20 mouse cellular contexts compared by ENCODE assay signal in genomic region chr11:50771006-50771405, GRCm38 (mm10).
"Had no signal": no experiment of that assay in that cellular context is flagged by ENCODE, and none has a peak within 500 bp of the region (broad histone marks: within the 10 kb centered on the region; RNA-seq: fewer than 3 reads in every experiment).

No protein-coding gene starts in this region.

- H3K9ac ChIP-seq: lung, embryonic 14.5 days; midbrain, embryonic 12.5 days; neural tube, embryonic 13.5 days; neural tube, embryonic 15.5 days; stomach, embryonic 15.5 days had no signal

- DNase-seq: lung, adult 18-20 months; lung, embryonic 14.5 days; lung, postnatal 10 days; lung, postnatal 4 days; midbrain, embryonic 14.5 days; retina, postnatal 1 day; right cerebral cortex, adult 18-20 months; right cerebral cortex, postnatal 25 days; right cerebral cortex, postnatal 4 days; thymus, adult 2 months; thymus, postnatal 25 days; thymus, postnatal 4 days had no signal

- H3K4me3 ChIP-seq: midbrain, embryonic 10.5 days; midbrain, embryonic 12.5 days; myocyte; neural tube, embryonic 13.5 days; neural tube, embryonic 15.5 days; stomach, embryonic 15.5 days had no signal

- H3K4me2 ChIP-seq: lung, embryonic 14.5 days; midbrain, embryonic 12.5 days; neural tube, embryonic 13.5 days; neural tube, embryonic 15.5 days; stomach, embryonic 15.5 days had no signal

- H3K27me3 ChIP-seq: midbrain, embryonic 12.5 days; neural tube, embryonic 13.5 days; neural tube, embryonic 15.5 days; stomach, embryonic 15.5 days had no signal

- H3K27ac ChIP-seq: midbrain, embryonic 10.5 days; midbrain, embryonic 12.5 days; neural tube, embryonic 13.5 days; neural tube, embryonic 15.5 days; stomach, embryonic 15.5 days; stomach, postnatal 0 days had no signal

- H3K36me3 ChIP-seq: midbrain, embryonic 10.5 days; midbrain, embryonic 12.5 days; neural tube, embryonic 13.5 days; neural tube, embryonic 15.5 days; stomach, embryonic 15.5 days had no signal

- H3K9me3 ChIP-seq: midbrain, embryonic 10.5 days; midbrain, embryonic 12.5 days; neural tube, embryonic 13.5 days; neural tube, embryonic 15.5 days; stomach, embryonic 15.5 days had no signal

- ATAC-seq: midbrain, embryonic 16.5 days had no signal
